8 mouse cellular contexts compared by ENCODE assay signal in the genomic region with DNA sequence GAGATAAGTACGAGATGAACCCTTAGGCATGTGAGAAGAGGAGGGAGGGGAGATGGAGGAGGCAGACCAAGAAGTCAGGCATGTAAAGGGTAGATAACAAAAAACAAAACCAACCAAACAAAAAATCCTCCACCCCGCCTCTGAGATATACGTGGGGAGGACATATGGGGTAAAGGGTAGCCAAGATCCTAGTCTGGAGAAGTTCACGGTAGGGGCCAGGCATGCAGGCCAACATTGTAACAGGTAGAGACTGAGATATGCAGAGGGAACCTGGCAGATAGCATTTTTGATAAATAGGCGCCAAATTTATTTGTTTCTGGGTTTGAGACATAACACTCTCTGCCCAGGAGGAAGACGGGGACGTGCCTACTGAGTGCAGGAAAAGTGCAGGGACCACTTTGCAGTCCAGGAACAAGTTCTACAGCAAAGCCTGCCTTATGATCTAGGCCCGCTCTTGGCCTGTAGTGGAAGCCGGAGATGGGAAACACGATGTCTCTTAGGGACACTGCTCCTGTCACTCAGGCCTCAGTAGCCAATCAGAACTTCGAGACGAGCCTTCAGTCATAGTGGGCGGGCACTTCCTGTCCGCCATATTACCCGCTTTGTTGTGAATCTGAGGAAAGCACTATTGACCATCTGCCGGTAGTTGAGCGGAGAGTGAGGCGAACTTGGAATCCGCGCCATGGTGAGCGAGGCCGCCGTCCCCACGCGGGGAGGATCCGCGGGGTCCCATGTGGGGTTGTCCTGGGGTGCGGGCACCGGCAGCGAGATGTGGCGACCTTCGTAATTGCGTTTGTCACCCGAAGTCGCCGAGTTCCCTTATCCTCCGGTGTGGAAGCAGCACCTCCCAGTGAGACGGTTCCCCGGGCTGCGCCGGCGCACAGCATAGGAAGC. TPM values are rescaled to one million over a fixed set of nuclear protein-coding genes. Genes with fewer than 3 reads are reported as not detected.
DNase-seq lines count a peak whose midpoint lies in the region; ATAC-seq lines count a peak whose summit lies in the region.
"Not testable (repeated sequence)": the region's sequence is repeated elsewhere in the genome, so short reads cannot be mapped to it uniquely, and the experiment has no call there.

TSS of gene BC024063 (plus strand) at position 626 of the 894 bp plus-strand sequence.

- H3K27me3 ChIP-seq in forebrain, embryonic 12.5 days; heart, embryonic 16.5 days (ENCODE audit: control insufficient read depth, insufficient read depth, low read length); liver, embryonic 13.5 days; stomach, embryonic 16.5 days (ENCODE audit: control insufficient read depth, insufficient read depth, low read length): not testable (repeated sequence)

- peak; percentile 16 to 27 for DNase-seq in CD8-positive naive resting alpha-beta T cell, adult 2 months (ENCODE audit: low read depth in 2 of 2, low spot score in 2 of 2)
- DNase-seq in c-Kit-positive CD71-positive TER-119-negative erythroid progenitor cells, embryonic 14.5 days (ENCODE audit: low read depth), result peak; percentile 51
- DNase-seq in kidney, postnatal 25 days, result peak; percentile 41 to 51
- peak; percentile 69 for DNase-seq in liver, embryonic 13.5 days
- DNase-seq in neural tube, embryonic 10.5 days (ENCODE audit: extremely low spot score, low spot score), result peak; percentile 70

- not testable (repeated sequence) for H3K9me3 ChIP-seq in forebrain, embryonic 12.5 days; heart, embryonic 16.5 days (replicated peaks; ENCODE audit: control insufficient read depth, low read length); liver, embryonic 13.5 days (replicated peaks); stomach, embryonic 16.5 days (replicated peaks; ENCODE audit: control insufficient read depth, low read length)

- 22% methylated on average over 42 of the region's 42 CpGs for WGBS in forebrain, embryonic 12.5 days
- WGBS in heart, embryonic 16.5 days, result 19% methylated on average over 42 of the region's 42 CpGs
- WGBS in liver, embryonic 13.5 days (ENCODE audit: insufficient replicate concordance), result 11% methylated on average over 42 of the region's 42 CpGs
- WGBS in stomach, embryonic 16.5 days, result 18% methylated on average over 42 of the region's 42 CpGs

- H3K4me2 ChIP-seq in forebrain, embryonic 12.5 days, result peak within 1 kb of the TSS; percentile 45
- H3K4me2 ChIP-seq in heart, embryonic 16.5 days (ENCODE audit: low read depth, low read length), result peak within 1 kb of the TSS; percentile 59
- H3K4me2 ChIP-seq in liver, embryonic 13.5 days, result peak within 1 kb of the TSS; percentile 59
- H3K4me2 ChIP-seq in stomach, embryonic 16.5 days (ENCODE audit: low read depth, low read length), result peak within 1 kb of the TSS; percentile 51

- ATAC-seq in forebrain, embryonic 12.5 days (ENCODE audit: low FRiP score), result peak; percentile 99
- peak; percentile 95 for ATAC-seq in heart, embryonic 16.5 days (replicated peaks; ENCODE audit: extremely low read depth, insufficient read depth, low FRiP score)
- ATAC-seq in liver, embryonic 13.5 days (ENCODE audit: low read depth), result peak; percentile 95
- peak; percentile 97 for ATAC-seq in stomach, embryonic 16.5 days (ENCODE audit: insufficient read depth, low FRiP score)

- H3K36me3 ChIP-seq in forebrain, embryonic 12.5 days (replicated peaks); heart, embryonic 16.5 days (ENCODE audit: control insufficient read depth, insufficient read depth); liver, embryonic 13.5 days; stomach, embryonic 16.5 days (ENCODE audit: control insufficient read depth, insufficient read depth, low read length): not testable (repeated sequence)

- H3K27ac ChIP-seq in forebrain, embryonic 12.5 days, result peak within 1 kb of the TSS; percentile 89
- H3K27ac ChIP-seq in heart, embryonic 16.5 days (ENCODE audit: low read length), result peak within 1 kb of the TSS; percentile 74
- not testable (repeated sequence) for H3K27ac ChIP-seq in liver, embryonic 13.5 days
- H3K27ac ChIP-seq in stomach, embryonic 16.5 days (ENCODE audit: low read length), result peak within 1 kb of the TSS; percentile 74

- not testable (repeated sequence) for H3K4me1 ChIP-seq in forebrain, embryonic 12.5 days; heart, embryonic 16.5 days (ENCODE audit: control insufficient read depth, insufficient read depth, low read length); liver, embryonic 13.5 days (replicated peaks); stomach, embryonic 16.5 days (ENCODE audit: control insufficient read depth, insufficient read depth, low read length)

- peak within 1 kb of the TSS; percentile 47 for H3K4me3 ChIP-seq in forebrain, embryonic 12.5 days (replicated peaks)
- peak within 1 kb of the TSS; percentile 62 for H3K4me3 ChIP-seq in heart, embryonic 16.5 days (ENCODE audit: low read length)
- peak within 1 kb of the TSS; percentile 60 for H3K4me3 ChIP-seq in liver, embryonic 13.5 days (replicated peaks)
- peak within 1 kb of the TSS; percentile 55 for H3K4me3 ChIP-seq in stomach, embryonic 16.5 days (replicated peaks; ENCODE audit: low read length)

- H3K9ac ChIP-seq in forebrain, embryonic 12.5 days, result 0 out of 2 replicates have a peak within 1 kb of the TSS, but pooled peaks have one; percentile 36
- peak within 1 kb of the TSS; percentile 69 for H3K9ac ChIP-seq in heart, embryonic 16.5 days (ENCODE audit: low read length)
- peak within 1 kb of the TSS; percentile 52; the same call in 1 of the 2 replicates for H3K9ac ChIP-seq in liver, embryonic 13.5 days
- peak within 1 kb of the TSS; percentile 70 for H3K9ac ChIP-seq in stomach, embryonic 16.5 days (ENCODE audit: low read length)

RNA-seq across cellular contexts. Expression of gene BC024063, which starts in this region (rescaled TPM):
- polyA plus RNA-seq in forebrain, embryonic 12.5 days (2016; fragmentation: Nextera tagmentation; extraction: Ambion mirVana), result 5.5 and 5.9 TPM in 2 replicates
- polyA plus RNA-seq in heart, embryonic 16.5 days (2015; fragmentation: Nextera tagmentation; extraction: Ambion mirVana), result 2.9 and 3.0 TPM in 2 replicates
- polyA plus RNA-seq in liver, embryonic 13.5 days (2015; fragmentation: Nextera tagmentation; extraction: Ambion mirVana), result 0.82 and 0.92 TPM in 2 replicates
- polyA plus RNA-seq in stomach, embryonic 16.5 days (2015; fragmentation: Nextera tagmentation; extraction: Ambion mirVana), result 3.5 and 4.1 TPM in 2 replicates

Comparison
In these comparisons a context has a peak if more than half of its experiments do, and no peak if none do; other contexts are left out.
1. Peak in DNase-seq, ATAC-seq, H3K4me3 ChIP-seq, H3K9ac ChIP-seq and H3K4me2 ChIP-seq in liver, embryonic 13.5 days; RNA of the gene not detected or under 1 TPM.